Mouse (Mus musculus): ENCODE data around the gene Actr8.

Gene Actr8

GRCm38 (mm10) chr14:29978254-29979204 is at the start of gene Actr8:
Gene Actr8, plus strand, starts transcription at chr14:29978337.
- DNase-seq (ENCODE audit: low spot score) = peak; percentile 92

GRCm38 (mm10) chr14:29928966-29929365 is 49.2 kb upstream of the Actr8 start:
- DNase-seq (ENCODE audit: low spot score) = no peak

- DNase-seq (ENCODE audit: low spot score) = no peak
These were observed 42.6 kb upstream of the Actr8 start for GRCm38 (mm10) chr14:29935516-29935915.

- DNase-seq (ENCODE audit: low spot score) = no peak
These were observed 40.7 kb upstream of the Actr8 start for GRCm38 (mm10) chr14:29937466-29937865.

DNA sequence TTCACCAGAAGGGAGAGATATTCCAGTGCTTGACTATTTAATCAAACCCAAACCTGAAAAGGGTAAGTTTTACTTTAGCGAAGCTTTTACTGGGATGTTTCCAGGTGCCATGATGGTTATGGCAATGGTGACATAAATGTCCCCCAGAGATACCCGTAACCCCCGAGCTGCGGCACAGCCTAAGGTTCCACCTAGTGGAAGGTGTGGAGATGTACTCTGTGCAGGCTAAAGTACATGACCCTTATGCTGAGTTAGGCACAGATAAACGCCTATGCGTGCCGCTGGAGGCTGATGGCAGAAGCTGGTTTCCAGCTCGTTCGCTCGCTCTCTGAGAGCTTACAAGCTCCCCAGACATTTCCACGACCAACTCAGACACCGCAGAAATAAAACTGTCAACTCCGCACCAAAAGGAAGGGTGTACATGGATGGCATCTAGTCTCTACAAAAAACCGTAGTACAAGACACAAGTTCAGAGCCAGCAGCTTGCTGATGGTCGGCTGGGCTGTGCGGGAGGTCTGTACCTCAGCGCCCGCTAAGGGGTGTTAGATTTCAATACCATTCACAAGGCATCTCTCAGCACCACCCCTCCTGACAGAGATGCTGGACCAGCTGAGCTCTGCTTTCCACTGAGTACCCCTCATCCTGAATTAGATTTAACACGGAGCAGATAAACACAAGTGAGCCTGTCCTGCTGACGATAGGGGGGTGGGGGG is 38.4 kb upstream of the Actr8 start:
- DNase-seq (ENCODE audit: low spot score) = no peak

DNA sequence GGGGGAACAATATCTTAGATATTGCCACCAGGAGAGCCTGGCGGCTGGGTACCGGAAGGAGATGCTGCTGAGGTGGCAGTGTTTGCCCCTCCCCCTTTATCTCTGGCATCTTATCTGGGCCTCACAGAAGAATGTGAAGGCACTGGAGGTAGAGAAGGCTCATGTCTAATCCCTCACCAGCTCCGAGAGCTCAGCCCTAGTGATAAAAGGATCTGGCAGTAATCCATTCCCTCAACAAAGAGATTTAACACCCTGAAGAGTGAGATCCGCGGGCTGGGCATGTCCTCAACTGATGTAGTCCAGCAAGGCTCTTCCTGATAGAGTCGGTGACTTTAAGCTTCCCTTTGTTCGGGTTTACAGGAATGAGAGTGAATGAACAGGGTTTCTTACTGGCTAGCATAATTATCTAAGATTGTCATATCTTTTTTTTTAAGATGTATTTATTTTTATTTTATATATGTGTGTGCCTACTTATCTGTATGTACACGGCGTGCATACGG is 37.8 kb upstream of the Actr8 start:
- DNase-seq (ENCODE audit: low spot score) = no peak

DNA sequence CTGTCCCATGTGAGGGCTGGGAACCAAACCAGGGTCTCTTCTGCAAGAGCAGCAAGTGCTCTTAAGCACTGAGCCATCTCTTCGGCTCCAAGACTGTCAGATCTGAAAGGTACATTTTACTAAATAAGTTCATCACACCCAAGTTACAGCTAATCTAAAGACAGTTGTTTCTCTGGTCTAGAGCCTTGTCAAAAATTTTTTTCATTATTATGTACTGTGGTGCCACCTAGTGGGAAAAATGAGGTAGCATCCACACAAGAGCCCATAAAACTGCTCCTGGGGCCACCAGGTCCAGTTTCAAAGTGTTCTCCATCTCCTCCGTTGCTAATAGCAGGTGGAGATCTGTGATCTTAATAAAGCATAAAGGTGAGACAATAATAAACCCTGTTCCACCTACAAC is 37.3 kb upstream of the Actr8 start:
- peak; percentile 25 for DNase-seq (ENCODE audit: low spot score)

GRCm38 (mm10) chr14:29946761-29947309 is 31.3 kb upstream of the Actr8 start:
- DNase-seq (ENCODE audit: low spot score) = no peak

DNA sequence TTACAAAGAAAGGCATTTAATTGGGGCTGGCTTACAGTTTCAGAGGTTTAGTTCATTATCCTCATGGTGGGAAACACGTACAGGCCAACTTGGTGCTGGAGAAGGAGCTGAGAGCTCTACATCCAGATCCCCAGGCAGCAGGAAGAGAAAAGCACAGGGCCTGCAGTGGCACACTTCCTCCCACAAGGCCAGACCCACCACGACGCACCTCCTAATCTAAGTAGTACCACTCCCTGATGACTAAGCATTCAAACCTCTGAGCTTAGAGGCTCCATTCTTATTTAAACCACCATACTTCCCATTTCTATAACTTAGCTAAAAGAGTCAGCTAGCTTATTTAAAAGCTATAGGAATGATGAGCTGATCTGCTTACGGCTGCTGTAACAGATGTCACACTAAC is 27.3 kb upstream of the Actr8 start:
- no peak for DNase-seq (ENCODE audit: low spot score)

- DNase-seq (ENCODE audit: low spot score) = no peak
These were observed 20.7 kb upstream of the Actr8 start for GRCm38 (mm10) chr14:29957393-29957792.

DNA sequence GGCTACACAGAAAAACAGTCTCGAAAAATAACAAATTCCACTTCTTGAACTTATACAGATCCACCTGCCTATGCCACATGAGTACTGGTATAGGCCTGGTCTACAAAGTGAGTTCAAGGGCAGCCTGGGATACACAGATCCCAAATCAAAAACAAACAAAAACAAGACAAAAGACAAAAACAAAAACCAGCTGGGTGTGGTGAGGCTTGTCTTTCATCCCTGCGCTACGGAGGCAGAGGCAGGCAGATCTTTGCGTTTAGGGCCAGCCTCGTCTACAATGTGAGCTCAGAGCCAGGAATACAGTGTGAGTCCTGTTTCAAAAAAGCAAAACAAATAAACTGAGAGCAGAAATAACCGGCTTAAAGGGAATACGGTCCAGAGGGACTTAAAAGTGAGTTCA is 10.5 kb upstream of the Actr8 start:
- no peak for DNase-seq (ENCODE audit: low spot score)

GRCm38 (mm10) chr14:29968075-29968821 is 9.9 kb upstream of the Actr8 start, which contains the start of gene Selenok:
Gene Selenok, plus strand, starts transcription at chr14:29968308.
- peak; percentile 98 for DNase-seq (ENCODE audit: low spot score)

DNA sequence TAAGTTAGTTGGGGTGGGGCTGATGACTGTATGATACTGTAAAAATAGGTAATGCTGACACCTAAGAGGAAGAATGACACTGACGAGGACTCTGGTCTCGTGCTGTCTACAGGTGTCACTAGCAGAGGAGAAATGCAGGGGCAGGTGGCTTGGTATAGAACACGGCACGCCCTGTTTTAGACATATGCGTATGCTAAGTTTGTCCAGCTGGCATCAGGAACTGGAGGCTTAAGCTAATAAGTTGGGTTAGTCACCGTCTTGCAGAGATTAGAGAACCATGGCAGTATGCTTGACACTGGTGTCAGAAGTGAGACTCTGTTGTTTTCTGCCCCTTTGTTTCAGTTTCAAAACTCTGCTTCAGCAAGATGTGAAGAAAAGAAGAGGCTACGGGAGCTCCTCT is 6.7 kb upstream of the Actr8 start:
- DNase-seq (ENCODE audit: low spot score) = no peak

DNA sequence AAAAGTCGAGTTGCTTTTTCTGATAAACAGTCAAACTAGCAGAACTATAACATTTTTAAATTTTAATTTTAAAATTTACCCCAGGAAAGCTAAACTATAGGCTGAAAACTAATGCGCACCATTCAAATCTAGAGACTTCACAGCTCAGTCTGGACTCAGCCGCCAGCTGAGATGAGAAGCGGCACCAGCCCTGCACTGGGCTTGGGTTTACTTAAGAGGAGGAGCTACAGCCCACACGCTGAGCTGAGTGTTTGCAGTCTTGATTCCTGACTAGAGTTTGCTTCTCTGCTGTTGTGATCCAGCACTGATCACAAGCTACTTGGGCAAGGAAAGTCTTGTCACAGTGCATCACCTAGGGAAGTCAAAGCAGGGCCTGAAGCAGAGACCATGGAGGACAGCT is 6.1 kb upstream of the Actr8 start:
- no peak for DNase-seq (ENCODE audit: low spot score)

DNA sequence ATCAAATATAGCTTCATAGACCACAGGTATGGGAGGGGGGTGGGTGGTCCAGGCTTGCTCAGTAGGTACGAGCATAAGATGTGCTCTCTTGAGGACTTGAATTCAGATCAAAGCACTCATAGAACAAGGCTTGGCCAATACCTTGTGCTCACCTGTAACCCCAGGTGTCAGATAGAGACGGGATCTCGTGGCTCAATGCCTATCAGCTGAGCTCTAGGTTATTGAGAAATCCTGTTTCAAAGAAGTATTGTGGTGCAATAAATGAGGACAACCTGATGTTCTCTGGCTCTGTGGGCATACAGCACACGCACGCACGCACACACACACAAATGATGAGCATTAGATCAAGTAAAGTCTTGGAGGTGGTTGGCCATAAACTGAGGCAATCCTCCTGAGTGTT is 1.2 kb upstream of the Actr8 start:
- DNase-seq (ENCODE audit: low spot score) = no peak

GRCm38 (mm10) chr14:29980447-29981205 is 2.5 kb downstream of the Actr8 start:
- peak; percentile 43 for DNase-seq (ENCODE audit: low spot score)

DNA sequence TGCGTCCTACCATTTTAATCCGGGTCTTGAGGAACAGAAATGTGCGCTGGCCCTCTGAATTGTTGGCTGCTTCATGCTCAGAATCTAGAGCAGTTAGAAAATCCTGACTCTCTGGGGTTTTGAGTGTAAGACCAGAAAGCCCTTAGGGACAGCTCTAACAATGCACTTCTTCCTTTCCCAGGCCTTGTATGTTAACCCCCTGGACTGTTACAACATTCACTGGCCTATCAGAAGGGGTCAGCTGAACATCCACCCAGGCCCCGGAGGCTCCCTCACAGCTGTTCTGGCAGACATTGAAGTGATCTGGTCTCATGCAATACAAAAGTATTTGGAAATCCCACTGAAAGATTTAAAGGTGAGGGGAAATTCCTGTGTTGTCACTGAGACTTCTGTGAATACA is 8.0 kb downstream of the Actr8 start:
- no peak for DNase-seq (ENCODE audit: low spot score)

- no peak for DNase-seq (ENCODE audit: low spot score)
These were observed 9.1 kb downstream of the Actr8 start for GRCm38 (mm10) chr14:29987276-29987675.

DNA sequence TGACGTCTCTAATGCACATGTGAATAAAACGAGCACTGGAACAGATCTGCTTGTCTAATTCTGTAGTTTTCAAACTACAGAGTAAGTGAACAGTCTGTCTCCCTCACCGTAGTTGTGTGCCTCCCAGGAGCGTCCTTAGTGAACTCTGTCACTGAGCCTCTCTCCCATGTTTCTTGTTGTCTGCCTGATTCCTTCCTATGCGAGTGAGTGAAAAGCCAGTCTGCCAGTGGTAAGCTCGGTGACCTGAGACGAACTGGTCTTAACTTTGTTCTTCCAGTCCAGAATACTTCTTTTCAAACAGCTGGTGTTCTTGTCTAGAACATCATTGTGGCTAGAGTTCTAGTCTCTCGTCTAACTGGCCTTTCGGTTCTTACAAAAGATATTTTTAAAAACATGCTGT is 9.6 kb downstream of the Actr8 start:
- DNase-seq (ENCODE audit: low spot score) = no peak

DNA sequence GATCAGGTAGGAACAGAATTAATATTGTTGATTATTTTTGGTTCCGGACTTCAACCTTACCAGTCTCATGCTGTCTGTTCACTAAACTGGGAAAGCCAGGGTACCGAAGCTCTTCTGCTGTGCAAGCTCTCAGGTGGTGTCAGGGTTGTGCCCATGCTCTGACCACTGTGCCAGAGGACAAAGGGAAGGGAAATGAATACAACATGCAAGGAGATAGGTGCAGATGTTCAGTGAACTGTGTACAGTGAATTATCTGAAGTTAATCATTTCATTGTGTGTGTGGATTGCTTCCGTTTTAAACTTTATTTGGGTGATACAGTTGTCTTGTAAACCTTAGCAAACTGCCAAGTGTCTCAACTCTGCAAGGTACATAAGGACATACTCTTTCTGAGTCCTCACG is 10.2 kb downstream of the Actr8 start:
- no peak for DNase-seq (ENCODE audit: low spot score)

GRCm38 (mm10) chr14:29994976-29995375 is 16.8 kb downstream of the Actr8 start:
- no peak for DNase-seq (ENCODE audit: low spot score)

All from adipocyte (in vitro differentiated cells).